Mouse (Mus musculus) stomach, embryonic 14.5 days (tissue): Measurements from ENCODE around the gene Pard6b. TPM values are rescaled to one million over a fixed set of nuclear protein-coding genes. Genes with fewer than 3 reads are reported as not detected.

Experiments used
- ATAC-seq: fragments of 200-750 bp; cut with Nextera tagmentation; 2 replicates; pipeline ENCODE4 v1.8.0; 2017; ENCODE audit warnings: low read depth, moderate TSS enrichment; ENCODE audit not compliant: insufficient number of reproducible peaks, insufficient read depth, low FRiP score
- H3K27ac ChIP-seq: fragments of 300-500 bp; sonication (generic); 2 replicates; pipeline ENCODE4 v1.5.1; 2014; ENCODE audit warnings: mild to moderate bottlenecking, low read length, moderate library complexity, mixed read lengths
- H3K27me3 ChIP-seq: fragments of 300-500 bp; sonication (generic); 2 replicates; pipeline ENCODE4 v1.6.1; 2014; ENCODE audit warnings: low read length, control low read depth, mixed read lengths; ENCODE audit not compliant: control insufficient read depth, insufficient read depth
- H3K36me3 ChIP-seq: fragments of 300-500 bp; sonication (generic); 2 replicates; pipeline ENCODE4 v1.6.1; 2014; ENCODE audit warnings: mild to moderate bottlenecking, control low read depth, low read length, moderate library complexity, mixed read lengths; ENCODE audit not compliant: control insufficient read depth, insufficient read depth
- H3K4me1 ChIP-seq: fragments of 300-500 bp; sonication (generic); 2 replicates; pipeline ENCODE4 v1.6.1; 2014; ENCODE audit warnings: low read length, control low read depth, mixed read lengths; ENCODE audit not compliant: control insufficient read depth, insufficient read depth
- H3K4me2 ChIP-seq: fragments of 300-500 bp; sonication (generic); replicated peaks from 2 replicates; pipeline ENCODE4 v1.6.1; 2014; ENCODE audit warnings: low read depth, low read length, control low read depth
- H3K4me3 ChIP-seq: fragments of 300-500 bp; sonication (generic); 2 replicates; pipeline ENCODE4 v1.5.1; 2014; ENCODE audit warnings: low read depth, low read length, control low read depth
- H3K9ac ChIP-seq: fragments of 300-500 bp; sonication (generic); replicated peaks from 2 replicates; pipeline ENCODE4 v1.6.1; 2014; ENCODE audit warnings: low read depth, mild to moderate bottlenecking, control low read depth, low read length, moderate library complexity, mixed read lengths
- H3K9me3 ChIP-seq: fragments of 300-500 bp; sonication (generic); 2 replicates; pipeline ENCODE4 v1.6.1; 2016; ENCODE audit warnings: low read depth, low read length, control low read depth; ENCODE audit not compliant: control insufficient read depth
- WGBS: fragments of 180-500 bp; shearing (Covaris S2); extraction: QIAGEN DNeasy Blood & Tissue Kit; methylation state at CpG from one replicate; pipeline ENCODE4 v1.1.7; 2014; 5-methylcytosine and 5-hydroxymethylcytosine counted together
- polyA plus RNA-seq: library from polyadenylated mRNA; unstranded; fragments of >200 nt; fragmentation: Nextera tagmentation; extraction: Ambion mirVana; gene quantifications from 2 replicates; pipeline ENCODE4 v1.2.1, GENCODE M21; 2014

Gene Pard6b
- polyA plus RNA-seq, 1 experiment from 2014 or later, result 12.3 TPM

DNA sequence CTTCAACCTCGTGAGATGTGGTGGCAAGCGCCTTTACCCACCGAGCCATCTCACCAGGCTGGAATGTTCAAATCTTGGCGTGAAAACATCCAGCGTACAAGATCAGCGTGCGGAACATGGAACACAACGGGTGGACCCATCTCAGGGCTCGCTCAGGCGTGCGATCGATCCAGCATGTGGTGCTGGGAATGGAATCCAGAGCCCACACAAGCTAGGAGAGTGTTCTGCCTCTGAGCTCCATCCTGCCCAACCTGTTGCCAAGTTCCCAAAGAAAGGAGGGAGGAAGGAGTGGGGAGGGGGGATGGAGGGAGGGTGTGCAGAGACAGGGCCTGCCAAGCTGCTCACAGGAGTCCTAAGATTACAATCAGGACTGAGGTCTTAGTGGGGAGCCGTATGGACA is 35.4 kb upstream of the Pard6b start:
- no peaks in the 10 kb centered on the region for H3K36me3 ChIP-seq
- H3K4me1 ChIP-seq, result peaks cover 41% of the 10 kb centered on the region
- H3K9me3 ChIP-seq, result no peaks in the 10 kb centered on the region
- 68% methylated on average over 13 of the region's 13 CpGs for WGBS
- no peak overlapping the region for H3K4me2 ChIP-seq
- H3K9ac ChIP-seq, result no peak overlapping the region
- peak overlapping the region; percentile 89 for H3K27ac ChIP-seq
- ATAC-seq, result peak; percentile 19; the same call in 1 of the 2 replicates
- H3K4me3 ChIP-seq, result no peak overlapping the region
- no peaks in the 10 kb centered on the region for H3K27me3 ChIP-seq

DNA sequence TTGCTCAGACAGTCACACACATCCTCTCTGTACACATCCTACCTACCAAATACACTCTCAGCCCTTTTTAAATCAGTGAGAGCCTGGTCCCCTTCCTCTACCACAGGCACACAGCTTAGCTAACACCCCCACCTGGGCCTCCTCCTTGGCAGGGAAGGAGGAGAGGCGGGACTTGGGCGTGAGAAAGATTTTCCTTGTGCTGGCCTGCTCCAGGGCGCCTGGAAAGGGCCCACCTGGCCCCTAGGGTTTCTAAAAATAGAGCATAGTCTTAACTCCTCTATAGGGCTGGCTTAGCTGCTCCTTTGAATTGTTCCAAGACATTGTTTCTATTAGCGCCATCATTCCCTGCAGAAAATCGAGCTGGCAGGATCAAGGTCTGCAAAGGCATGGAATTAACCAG is 35.0 kb upstream of the Pard6b start:
- no peak overlapping the region for H3K9ac ChIP-seq
- H3K36me3 ChIP-seq, result no peaks in the 10 kb centered on the region
- H3K27me3 ChIP-seq, result no peaks in the 10 kb centered on the region
- H3K27ac ChIP-seq, result peak overlapping the region; percentile 89
- ATAC-seq, result peak; percentile 80
- WGBS, result 9% methylated on average over 5 of the region's 5 CpGs
- H3K4me2 ChIP-seq, result no peak overlapping the region; the same call in 1 of the 2 replicates
- peaks cover 41% of the 10 kb centered on the region for H3K4me1 ChIP-seq
- H3K9me3 ChIP-seq, result no peaks in the 10 kb centered on the region
- no peak overlapping the region for H3K4me3 ChIP-seq

DNA sequence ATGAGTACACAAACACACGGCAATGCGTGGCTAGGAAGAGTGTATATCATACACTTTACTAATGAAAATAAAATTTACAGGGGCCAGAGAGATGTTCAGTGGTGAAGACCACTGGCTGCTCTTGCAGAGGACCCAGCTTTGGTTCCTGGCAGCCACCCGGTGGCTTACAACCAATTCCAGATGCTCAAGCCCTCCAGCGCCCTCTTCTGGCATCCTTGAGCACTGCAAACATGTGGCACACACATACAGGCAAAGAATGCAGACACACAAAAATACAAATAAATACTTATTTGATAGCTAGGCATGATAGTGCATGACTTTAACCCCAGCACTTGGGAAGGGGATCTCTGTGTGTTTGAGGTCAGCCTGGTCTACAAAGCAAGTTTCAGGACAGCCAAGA is 34.3 kb upstream of the Pard6b start:
- Histone ChIP-seq H3K4me3 (no peak overlapping the region), H3K4me1 (peaks cover 41% of the 10 kb centered on the region), H3K36me3 (no peaks in the 10 kb centered on the region), H3K9ac (no peak overlapping the region), H3K27me3 (no peaks in the 10 kb centered on the region), H3K9me3 (no peaks in the 10 kb centered on the region), H3K4me2 (no peak overlapping the region), H3K27ac (peak overlapping the region; percentile 89)
- 67% methylated on average over 4 of the region's 4 CpGs for WGBS
- no peak for ATAC-seq

DNA sequence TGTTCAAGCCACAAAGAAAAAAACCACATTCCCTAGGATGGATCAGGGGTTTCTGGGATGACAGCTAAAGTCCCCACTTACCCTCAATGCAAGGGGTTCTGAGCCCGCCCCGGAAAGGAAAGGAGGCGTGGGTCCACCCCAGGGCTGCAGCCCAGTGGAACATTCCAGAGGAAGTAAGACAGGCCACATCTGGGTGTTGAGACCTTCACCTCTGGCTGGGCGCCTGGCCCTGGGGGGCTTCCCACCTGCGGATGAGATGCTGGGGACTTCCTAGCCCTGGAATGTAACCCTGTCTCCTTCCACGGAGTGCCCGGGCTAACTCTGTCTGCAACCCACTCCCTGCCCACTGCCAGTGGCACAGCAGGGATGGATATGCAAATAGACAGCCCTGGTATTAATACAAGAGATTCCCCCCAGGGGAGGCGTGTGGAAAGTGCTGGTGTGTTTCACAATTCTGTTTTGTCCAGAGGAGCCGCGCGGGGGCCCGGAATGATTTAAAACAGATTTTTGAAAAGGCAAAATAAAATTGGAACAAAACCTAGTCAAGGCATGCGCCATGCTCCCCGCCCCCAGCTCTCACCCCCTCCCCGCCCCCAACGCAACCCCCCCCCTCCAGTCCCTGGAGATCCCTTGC is 31.7 kb upstream of the Pard6b start:
- ATAC-seq, result no peak
- Histone ChIP-seq H3K4me2 (peak overlapping the region; percentile 88), H3K9ac (peak overlapping the region; percentile 10; the same call in 1 of the 2 replicates), H3K4me1 (peaks cover 41% of the 10 kb centered on the region), H3K36me3 (no peaks in the 10 kb centered on the region), H3K4me3 (peak overlapping the region; percentile 50), H3K27me3 (no peaks in the 10 kb centered on the region), H3K9me3 (no peaks in the 10 kb centered on the region), H3K27ac (peak overlapping the region; percentile 66; the same call in 1 of the 2 replicates)
- 21% methylated on average over 16 of the region's 16 CpGs for WGBS

DNA sequence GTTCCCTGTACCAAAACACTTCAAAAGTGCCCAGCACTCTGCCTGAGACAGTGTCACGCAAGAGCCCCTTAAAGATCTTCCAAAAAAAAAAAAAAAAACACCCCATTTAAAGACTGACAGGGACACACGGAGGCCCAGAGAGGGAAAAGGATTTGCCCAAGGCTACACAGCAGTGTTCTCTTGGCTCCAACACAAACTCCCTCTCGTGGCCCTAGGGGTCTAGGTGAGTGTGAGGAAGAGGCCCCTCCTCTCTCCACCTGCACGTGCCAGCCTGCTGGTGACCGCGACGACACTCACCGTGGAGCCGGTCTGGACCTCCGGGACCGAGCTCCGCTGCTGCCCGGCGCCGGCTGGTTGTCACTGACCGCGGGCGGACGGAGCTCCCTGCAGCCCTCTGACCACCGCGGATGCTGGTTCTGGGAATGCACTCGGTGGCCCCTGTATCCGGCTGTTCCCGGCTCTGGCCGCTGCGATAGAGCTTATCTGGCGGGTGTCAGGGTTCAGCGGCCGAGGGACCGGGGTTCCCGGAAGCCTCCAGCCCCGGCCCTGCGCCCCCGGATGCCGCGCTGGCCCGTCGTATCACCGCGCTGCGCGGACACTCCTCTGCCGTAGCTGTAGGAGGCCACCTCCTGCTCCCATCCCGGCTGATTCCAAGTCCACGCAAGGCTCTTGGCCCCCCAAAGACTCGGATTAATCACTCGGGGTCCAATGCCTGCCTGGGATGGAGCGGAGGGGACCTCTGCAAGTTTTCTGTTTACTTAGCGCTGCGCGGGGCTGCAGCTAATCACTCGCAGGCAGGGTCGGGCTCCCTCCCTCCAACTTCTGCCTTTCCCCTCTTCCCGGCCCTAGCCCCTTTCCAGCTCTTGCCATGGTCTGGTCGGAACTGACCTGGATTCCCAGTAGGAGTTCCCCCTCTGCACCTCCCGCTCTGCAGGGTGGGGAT is 30.5 kb upstream of the Pard6b start:
- Histone ChIP-seq H3K4me2 (peak overlapping the region; percentile 88), H3K27ac (peak overlapping the region; percentile 15; the same call in 1 of the 2 replicates), H3K27me3 (no peaks in the 10 kb centered on the region), H3K9ac (peak overlapping the region; percentile 48), H3K4me3 (peak overlapping the region; percentile 50), H3K9me3 (no peaks in the 10 kb centered on the region), H3K36me3 (no peaks in the 10 kb centered on the region), H3K4me1 (peaks cover 32% of the 10 kb centered on the region)
- ATAC-seq, result 0 out of 2 replicates have a peak, but pooled peaks have one; percentile 21
- WGBS, result under 1% methylated on average over 56 of the region's 56 CpGs

DNA sequence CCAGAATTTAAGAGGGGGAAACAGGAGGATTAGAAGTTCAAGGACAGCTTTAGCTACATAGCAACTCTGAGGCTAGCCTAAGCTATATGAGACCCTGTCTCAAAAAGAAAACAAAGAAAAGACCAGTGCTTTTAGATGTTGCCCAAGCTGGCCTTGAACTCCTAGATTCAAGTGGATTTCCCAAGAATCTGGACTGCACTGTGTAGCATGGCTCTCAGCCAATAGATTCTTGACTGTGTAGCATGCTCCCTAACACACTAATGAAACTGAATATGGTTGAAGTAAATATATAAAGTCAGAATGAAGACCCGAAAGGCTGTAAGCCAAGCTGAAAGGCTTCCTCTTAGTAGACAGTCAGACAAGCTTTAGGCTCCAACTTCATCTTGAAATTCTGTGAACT is 28.6 kb upstream of the Pard6b start:
- Histone ChIP-seq H3K27me3 (no peaks in the 10 kb centered on the region), H3K4me3 (no peak overlapping the region), H3K9me3 (no peaks in the 10 kb centered on the region), H3K9ac (no peak overlapping the region), H3K4me2 (no peak overlapping the region), H3K36me3 (no peaks in the 10 kb centered on the region), H3K4me1 (peaks cover 32% of the 10 kb centered on the region), H3K27ac (no peak overlapping the region)
- 61% methylated on average over 1 of the region's 1 CpGs for WGBS
- no peak for ATAC-seq

DNA sequence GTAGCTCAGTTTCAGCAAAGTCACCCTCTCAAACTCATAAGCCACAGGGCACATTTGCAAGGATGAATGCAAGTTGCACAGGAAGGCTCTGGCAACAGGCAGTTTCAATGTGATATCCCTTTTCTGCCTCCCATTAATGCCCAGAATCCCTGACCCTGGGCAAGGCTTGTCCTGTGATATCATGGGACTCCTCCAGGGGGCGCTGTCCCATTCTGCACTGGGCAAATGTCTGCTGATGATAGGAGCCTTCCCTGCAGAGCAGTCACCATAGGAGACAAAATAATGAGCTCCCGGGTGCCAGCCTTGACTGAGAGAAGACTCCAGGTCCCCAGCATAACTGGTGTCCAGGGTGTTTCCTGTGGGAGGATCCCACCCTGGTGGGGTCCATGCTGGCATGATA is 28.1 kb upstream of the Pard6b start:
- H3K36me3 ChIP-seq, result no peaks in the 10 kb centered on the region
- H3K27me3 ChIP-seq, result no peaks in the 10 kb centered on the region
- no peak for ATAC-seq
- H3K9ac ChIP-seq, result no peak overlapping the region
- H3K9me3 ChIP-seq, result no peaks in the 10 kb centered on the region
- 18% methylated on average over 2 of the region's 2 CpGs for WGBS
- no peak overlapping the region for H3K4me2 ChIP-seq
- no peak overlapping the region for H3K27ac ChIP-seq
- no peak overlapping the region for H3K4me3 ChIP-seq
- H3K4me1 ChIP-seq, result peaks cover 31% of the 10 kb centered on the region

DNA sequence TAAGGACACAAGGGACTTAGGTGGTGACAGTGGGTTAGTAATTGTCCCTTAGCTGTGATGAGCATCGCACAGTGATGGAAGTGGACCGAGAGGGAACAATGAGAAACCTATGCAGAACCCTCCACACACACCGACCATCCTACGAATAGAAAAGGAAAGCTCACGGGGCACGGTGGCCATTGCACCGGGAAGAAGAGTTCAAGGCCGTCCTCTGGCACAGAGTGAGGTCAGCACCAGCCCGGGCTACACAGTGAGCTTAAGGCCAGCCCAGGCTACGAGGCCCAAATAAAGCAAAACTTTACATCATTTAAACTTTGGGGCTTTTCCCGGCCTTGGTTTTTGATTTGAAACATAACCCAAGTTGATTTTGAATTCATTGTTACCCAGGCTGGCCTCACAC is 26.7 kb upstream of the Pard6b start:
- WGBS, result 89% methylated on average over 11 of the region's 11 CpGs

More for the DNA sequence above, 26.7 kb upstream of the Pard6b start:
- Histone ChIP-seq H3K36me3 (no peaks in the 10 kb centered on the region), H3K27me3 (no peaks in the 10 kb centered on the region), H3K4me3 (no peak overlapping the region), H3K9ac (no peak overlapping the region), H3K9me3 (no peaks in the 10 kb centered on the region), H3K4me1 (peaks cover 31% of the 10 kb centered on the region), H3K27ac (no peak overlapping the region), H3K4me2 (no peak overlapping the region)
- ATAC-seq, result no peak
